Mouse (Mus musculus) kidney, embryonic 15.5 days (tissue): ENCODE measurements around the gene Tctn3. TPM values are rescaled to one million over a fixed set of nuclear protein-coding genes. Genes with fewer than 3 reads are reported as not detected.

Source experiments
- ATAC-seq: fragments of 200-750 bp; cut with Nextera tagmentation; replicated peaks from 2 replicates; pipeline ENCODE4 v1.8.0; 2017; ENCODE audit warnings: moderate TSS enrichment; ENCODE audit not compliant: low FRiP score
- H3K27ac ChIP-seq: fragments of 300-500 bp; sonication (generic); 2 replicates; pipeline ENCODE4 v1.5.1; 2015; ENCODE audit warnings: mild to moderate bottlenecking, inconsistent platforms
- H3K27me3 ChIP-seq: fragments of 300-500 bp; sonication (generic); 2 replicates; pipeline ENCODE4 v1.6.1; 2015; ENCODE audit warnings: inconsistent platforms
- H3K36me3 ChIP-seq: fragments of 300-500 bp; sonication (generic); 2 replicates; pipeline ENCODE4 v1.6.1; 2015; ENCODE audit warnings: inconsistent platforms
- H3K4me1 ChIP-seq: fragments of 300-500 bp; sonication (generic); 2 replicates; pipeline ENCODE4 v1.6.1; 2015; ENCODE audit warnings: inconsistent platforms
- H3K4me2 ChIP-seq: fragments of 300-500 bp; sonication (generic); 2 replicates; pipeline ENCODE4 v1.6.1; 2015; ENCODE audit warnings: moderate library complexity, mild to moderate bottlenecking, inconsistent platforms
- H3K4me3 ChIP-seq: fragments of 300-500 bp; sonication (generic); replicated peaks from 2 replicates; pipeline ENCODE4 v1.5.1; 2015; ENCODE audit warnings: mild to moderate bottlenecking, inconsistent platforms
- H3K9ac ChIP-seq: fragments of 300-500 bp; sonication (generic); 2 replicates; pipeline ENCODE4 v1.6.1; 2015; ENCODE audit warnings: mild to moderate bottlenecking, inconsistent platforms
- H3K9me3 ChIP-seq: fragments of 300-500 bp; sonication (generic); replicated peaks from 2 replicates; pipeline ENCODE4 v1.6.1; 2016; ENCODE audit warnings: inconsistent platforms
- WGBS: fragments of 180-500 bp; shearing (Covaris S2); methylation state at CpG from one replicate; pipeline ENCODE4 v1.1.7; 2015; ENCODE audit warnings: mixed read lengths; 5-methylcytosine and 5-hydroxymethylcytosine counted together
- polyA plus RNA-seq: library from polyadenylated mRNA; unstranded; fragments of >200 nt; fragmentation: Nextera tagmentation; extraction: Ambion mirVana; gene quantifications from 2 replicates; pipeline ENCODE4 v1.2.1, GENCODE M21; 2015

The Tctn3 gene
- polyA plus RNA-seq, 1 experiment from 2014 or later: 12.3 TPM

GRCm38 (mm10) chr19:40553014-40553789, 58.8 kb downstream of the Tctn3 start:
- Histone ChIP-seq H3K4me3 (no peak overlapping the region), H3K4me2 (no peak overlapping the region), H3K27me3 (no peaks in the 10 kb centered on the region), H3K9ac (no peak overlapping the region), H3K9me3 (no peaks in the 10 kb centered on the region), H3K4me1 (peaks cover 31% of the 10 kb centered on the region), H3K27ac (no peak overlapping the region), H3K36me3 (peaks cover 68% of the 10 kb centered on the region)
- WGBS: 82% methylated on average over 14 of the region's 14 CpGs
- no peak for ATAC-seq

- Histone ChIP-seq H3K27ac (peak overlapping the region; percentile 34), H3K36me3 (peaks cover 40% of the 10 kb centered on the region), H3K9ac (no peak overlapping the region), H3K9me3 (no peaks in the 10 kb centered on the region), H3K27me3 (peaks cover 3% of the 10 kb centered on the region; the same call in 1 of the 2 replicates), H3K4me2 (no peak overlapping the region), H3K4me3 (no peak overlapping the region), H3K4me1 (peaks cover 29% of the 10 kb centered on the region)
- WGBS: 32% methylated on average over 6 of the region's 6 CpGs
- ATAC-seq: no peak
Observed at GRCm38 (mm10) chr19:40549516-40550135, 62.4 kb downstream of the Tctn3 start.

- Histone ChIP-seq H3K4me2 (no peak overlapping the region), H3K9ac (no peak overlapping the region), H3K27ac (peak overlapping the region; percentile 34), H3K9me3 (no peaks in the 10 kb centered on the region), H3K27me3 (peaks cover 3% of the 10 kb centered on the region; the same call in 1 of the 2 replicates), H3K4me3 (no peak overlapping the region), H3K4me1 (peaks cover 23% of the 10 kb centered on the region), H3K36me3 (peaks cover 34% of the 10 kb centered on the region)
- ATAC-seq: peak; percentile 88
- WGBS: 20% methylated on average over 5 of the region's 5 CpGs
Observed at GRCm38 (mm10) chr19:40548796-40549515, 63.1 kb downstream of the Tctn3 start.

DNA sequence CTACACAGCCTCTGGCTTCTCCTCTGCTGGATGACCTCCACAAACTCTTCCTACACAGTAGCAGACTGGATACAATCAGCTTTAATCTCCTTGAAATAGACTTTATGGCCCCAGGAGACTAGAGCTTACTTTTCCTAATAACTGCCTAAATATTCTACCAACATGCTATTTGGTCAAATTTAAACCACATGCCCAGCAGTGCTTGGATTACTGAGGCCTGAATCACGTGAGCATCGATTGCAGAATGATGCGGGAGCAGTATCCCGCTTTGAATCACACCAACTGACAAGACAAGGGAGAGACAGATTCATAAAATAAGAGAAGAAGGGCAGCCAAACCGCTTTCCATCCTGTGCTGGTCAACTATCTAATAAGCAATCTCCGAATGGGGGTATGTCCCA, 63.6 kb downstream of the Tctn3 start:
- Histone ChIP-seq H3K36me3 (peaks cover 29% of the 10 kb centered on the region), H3K4me3 (no peak overlapping the region), H3K9me3 (no peaks in the 10 kb centered on the region), H3K4me1 (peaks cover 23% of the 10 kb centered on the region), H3K9ac (no peak overlapping the region), H3K4me2 (no peak overlapping the region), H3K27ac (peak overlapping the region; percentile 34; the same call in 1 of the 2 replicates), H3K27me3 (peaks cover 3% of the 10 kb centered on the region; the same call in 1 of the 2 replicates)
- 75% methylated on average over 6 of the region's 6 CpGs for WGBS
- ATAC-seq: peak; percentile 2; the same call in 1 of the 2 replicates

Other genes starting within 250 kb of the Tctn3 start
- gene Sorbs1, start 98.5 kb downstream of the Tctn3 start, polyA plus RNA-seq: 53.4 and 59.2 TPM in 2 replicates
- 53.0 and 58.3 TPM in 2 replicates for gene Aldh18a1, start 23.8 kb downstream of the Tctn3 start, polyA plus RNA-seq
- 5.3 and 6.5 TPM in 2 replicates for gene Entpd1, start 133 bp upstream of the Tctn3 start, polyA plus RNA-seq
- gene Cc2d2b, start 136.5 kb upstream of the Tctn3 start, polyA plus RNA-seq: 0.06 and 0.19 TPM in 2 replicates
- 15.5 and 16.3 TPM in 2 replicates for gene Ccnj, start 219.0 kb upstream of the Tctn3 start, polyA plus RNA-seq